In genomic region chr11:98323933-98324332, GRCm38 (mm10) we compare ENCODE assay signal across 8 mouse cellular contexts. TPM values are rescaled to one million over a fixed set of nuclear protein-coding genes. Genes with fewer than 3 reads are reported as not detected.
DNase-seq lines count a peak whose midpoint lies in the region; ATAC-seq and TF ChIP-seq lines count a peak whose summit lies in the region.

No protein-coding gene starts in this region.

- peak overlapping the region; percentile 84 for H3K9ac ChIP-seq in forebrain, postnatal 0 days
- H3K9ac ChIP-seq in neural tube, embryonic 14.5 days (replicated peaks; ENCODE audit: low read depth, low read length), result no peak overlapping the region
- no peak overlapping the region for H3K9ac ChIP-seq in intestine, embryonic 16.5 days (ENCODE audit: low read depth, low read length)

- H3K36me3 ChIP-seq in forebrain, postnatal 0 days (ENCODE audit: insufficient read depth), result peaks cover 9% of the 10 kb centered on the region
- no peaks in the 10 kb centered on the region for H3K36me3 ChIP-seq in neural tube, embryonic 14.5 days (ENCODE audit: control insufficient read depth, insufficient read depth, low read length)
- H3K36me3 ChIP-seq in intestine, embryonic 16.5 days (ENCODE audit: control insufficient read depth, insufficient read depth, low read length), result no peaks in the 10 kb centered on the region

- 2% methylated on average over 9 of the region's 9 CpGs for WGBS in lung, adult 2 months
- WGBS in forebrain, postnatal 0 days, result 0% methylated on average over 9 of the region's 9 CpGs
- WGBS in neural tube, embryonic 14.5 days, result 2% methylated on average over 9 of the region's 9 CpGs
- 2% methylated on average over 9 of the region's 9 CpGs for WGBS in intestine, embryonic 16.5 days

- peaks cover 27% of the 10 kb centered on the region for H3K27me3 ChIP-seq in forebrain, postnatal 0 days (ENCODE audit: insufficient read depth, low read length)
- H3K27me3 ChIP-seq in neural tube, embryonic 14.5 days (ENCODE audit: control insufficient read depth, insufficient read depth, low read length), result peaks cover 51% of the 10 kb centered on the region
- H3K27me3 ChIP-seq in intestine, embryonic 16.5 days (replicated peaks; ENCODE audit: control insufficient read depth, insufficient read depth, low read length), result peaks cover 95% of the 10 kb centered on the region

- no peak overlapping the region for H3K4me3 ChIP-seq in lung, adult 2 months (replicated peaks; ENCODE audit: extremely low read depth, low read depth, low read length)
- no peak overlapping the region for H3K4me3 ChIP-seq in forebrain, postnatal 0 days (ENCODE audit: low read depth, low read length)
- no peak overlapping the region for H3K4me3 ChIP-seq in neural tube, embryonic 14.5 days (ENCODE audit: low read depth, low read length)
- no peak overlapping the region for H3K4me3 ChIP-seq in intestine, embryonic 16.5 days (ENCODE audit: low read length)

- H3K9me3 ChIP-seq in forebrain, postnatal 0 days (ENCODE audit: low read length), result no peaks in the 10 kb centered on the region
- no peaks in the 10 kb centered on the region for H3K9me3 ChIP-seq in neural tube, embryonic 14.5 days (ENCODE audit: control insufficient read depth, low read length)
- H3K9me3 ChIP-seq in intestine, embryonic 16.5 days (ENCODE audit: control insufficient read depth, low read length), result no peaks in the 10 kb centered on the region

- no peak for TF ChIP-seq CTCF in lung, adult 2 months (IDR thresholded peaks at IDR 0.05; ENCODE audit: insufficient read depth, low read length)
- no peak for TF ChIP-seq CTCF in forebrain, postnatal 0 days (IDR thresholded peaks at IDR 0.05; ENCODE audit: low read depth)

- DNase-seq in adrenal gland, adult 2 months, result peak; percentile 43
- no peak for DNase-seq in adrenal gland, postnatal 4 days (ENCODE audit: low spot score in 2 of 2)
- peak; percentile 50 for DNase-seq in lung, postnatal 10 days
- DNase-seq in lung, adult 2 months, result no peak
- DNase-seq in forebrain, postnatal 0 days, result no peak
- DNase-seq in layer of hippocampus, adult 11-12 months (ENCODE audit: low spot score), result no peak

- peak overlapping the region; percentile 45 for H3K4me2 ChIP-seq in forebrain, postnatal 0 days (ENCODE audit: low read depth)
- H3K4me2 ChIP-seq in neural tube, embryonic 14.5 days (ENCODE audit: low read depth, low read length), result 0 out of 2 replicates have a peak overlapping the region, but pooled peaks have one; percentile 1
- no peak overlapping the region for H3K4me2 ChIP-seq in intestine, embryonic 16.5 days (ENCODE audit: low read depth, low read length)

- H3K4me1 ChIP-seq in lung, adult 2 months (ENCODE audit: control insufficient read depth, insufficient read depth, low read length), result peaks cover 7% of the 10 kb centered on the region; the same call in 1 of the 2 replicates
- peaks cover 18% of the 10 kb centered on the region; the same call in 1 of the 2 replicates for H3K4me1 ChIP-seq in forebrain, postnatal 0 days (ENCODE audit: insufficient read depth)
- 0 out of 2 replicates have a peak, but pooled peaks cover 8% of the 10 kb centered on the region for H3K4me1 ChIP-seq in neural tube, embryonic 14.5 days (ENCODE audit: control insufficient read depth, insufficient read depth, low read length)
- H3K4me1 ChIP-seq in intestine, embryonic 16.5 days (ENCODE audit: control insufficient read depth, insufficient read depth, low read length), result peaks cover 20% of the 10 kb centered on the region

- ATAC-seq in forebrain, postnatal 0 days, result no peak
- no peak for ATAC-seq in neural tube, embryonic 14.5 days (ENCODE audit: low read depth)
- no peak for ATAC-seq in intestine, embryonic 16.5 days

- peak overlapping the region; percentile 69 for H3K27ac ChIP-seq in forebrain, postnatal 0 days (ENCODE audit: low read depth, low read length)
- no peak overlapping the region for H3K27ac ChIP-seq in neural tube, embryonic 14.5 days (ENCODE audit: low read depth, low read length)
- no peak overlapping the region for H3K27ac ChIP-seq in intestine, embryonic 16.5 days (ENCODE audit: low read length)

- no peak for TF ChIP-seq POLR2A in lung, adult 2 months (IDR thresholded peaks at IDR 0.05; ENCODE audit: borderline replicate concordance, extremely low read depth, low read depth, low read length)

RNA-seq across cellular contexts. Expression of gene Neurod2, which starts 5.5 kb away (rescaled TPM):
- not detected for total RNA-seq in adrenal gland, adult 2 months (2021)
- not detected in 2 replicates for polyA plus RNA-seq in adrenal gland, adult 2 months (2012; rRNA removed)
- under 1 TPM in 1 of 2 experiments, not detected in 1; 0.34 TPM for total RNA-seq in adrenal gland, postnatal 4 days (2021)
- not detected in 2 replicates for polyA plus RNA-seq in lung, adult 2 months (2012; rRNA removed)
- 133 and 140 TPM in 2 replicates for total RNA-seq in forebrain, postnatal 0 days (2014; rRNA removed)
- 74.9 and 77.3 TPM in 2 replicates for polyA plus RNA-seq in forebrain, postnatal 0 days (2015; fragmentation: Nextera tagmentation; extraction: Ambion mirVana)
- polyA plus RNA-seq in neural tube, embryonic 14.5 days (2014; fragmentation: Nextera tagmentation; extraction: Ambion mirVana), result 25.3 and 25.5 TPM in 2 replicates
- polyA plus RNA-seq in intestine, embryonic 16.5 days (2015; fragmentation: Nextera tagmentation; extraction: Ambion mirVana), result 0.05 TPM in 1 of 2 replicates, not detected in the other

RNA-seq across cellular contexts. Expression of gene Ppp1r1b, which starts 24.3 kb away (rescaled TPM):
- under 1 TPM; 0.17 to 0.55 TPM for total RNA-seq in adrenal gland, adult 2 months (2021)
- polyA plus RNA-seq in adrenal gland, adult 2 months (2012; rRNA removed), result 0.22 and 0.37 TPM in 2 replicates
- 1 to 10 TPM; 1.3 to 1.9 TPM for total RNA-seq in adrenal gland, postnatal 4 days (2021)
- polyA plus RNA-seq in lung, adult 2 months (2012; rRNA removed), result 20.0 and 22.1 TPM in 2 replicates
- 19.4 and 32.5 TPM in 2 replicates for total RNA-seq in forebrain, postnatal 0 days (2014; rRNA removed)
- polyA plus RNA-seq in forebrain, postnatal 0 days (2015; fragmentation: Nextera tagmentation; extraction: Ambion mirVana), result 91.4 and 121 TPM in 2 replicates
- polyA plus RNA-seq in neural tube, embryonic 14.5 days (2014; fragmentation: Nextera tagmentation; extraction: Ambion mirVana), result 1.3 and 2.4 TPM in 2 replicates
- polyA plus RNA-seq in intestine, embryonic 16.5 days (2015; fragmentation: Nextera tagmentation; extraction: Ambion mirVana), result 91.7 and 92.3 TPM in 2 replicates

RNA-seq across cellular contexts. Expression of gene Stard3, which starts 34.2 kb away (rescaled TPM):
- 10 to 100 TPM; 20.8 to 23.5 TPM for total RNA-seq in adrenal gland, adult 2 months (2021)
- polyA plus RNA-seq in adrenal gland, adult 2 months (2012; rRNA removed), result 65.3 and 67.8 TPM in 2 replicates
- 10 to 100 TPM; 30.3 to 30.9 TPM for total RNA-seq in adrenal gland, postnatal 4 days (2021)
- polyA plus RNA-seq in lung, adult 2 months (2012; rRNA removed), result 131 and 143 TPM in 2 replicates
- total RNA-seq in forebrain, postnatal 0 days (2014; rRNA removed), result 36.2 and 39.4 TPM in 2 replicates
- polyA plus RNA-seq in forebrain, postnatal 0 days (2015; fragmentation: Nextera tagmentation; extraction: Ambion mirVana), result 31.6 and 32.2 TPM in 2 replicates
- 28.0 and 35.6 TPM in 2 replicates for polyA plus RNA-seq in neural tube, embryonic 14.5 days (2014; fragmentation: Nextera tagmentation; extraction: Ambion mirVana)
- 44.8 and 44.9 TPM in 2 replicates for polyA plus RNA-seq in intestine, embryonic 16.5 days (2015; fragmentation: Nextera tagmentation; extraction: Ambion mirVana)

RNA-seq across cellular contexts. Expression of gene Tcap, which starts 59.7 kb away (rescaled TPM):
- under 1 TPM; 0.31 to 0.32 TPM for total RNA-seq in adrenal gland, adult 2 months (2021)
- polyA plus RNA-seq in adrenal gland, adult 2 months (2012; rRNA removed), result 0.46 and 0.54 TPM in 2 replicates
- total RNA-seq in adrenal gland, postnatal 4 days (2021), result 10 to 100 TPM in 1 of 2 experiments, 1 to 10 TPM in 1; 8.6 to 16.7 TPM
- 73.7 and 136 TPM in 2 replicates for polyA plus RNA-seq in lung, adult 2 months (2012; rRNA removed)
- 0.23 TPM in 1 of 2 replicates, not detected in the other for total RNA-seq in forebrain, postnatal 0 days (2014; rRNA removed)
- polyA plus RNA-seq in forebrain, postnatal 0 days (2015; fragmentation: Nextera tagmentation; extraction: Ambion mirVana), result not detected in 2 replicates
- 0.29 and 0.39 TPM in 2 replicates for polyA plus RNA-seq in neural tube, embryonic 14.5 days (2014; fragmentation: Nextera tagmentation; extraction: Ambion mirVana)
- polyA plus RNA-seq in intestine, embryonic 16.5 days (2015; fragmentation: Nextera tagmentation; extraction: Ambion mirVana), result 0.28 TPM in 1 of 2 replicates, not detected in the other

Comparison
In these comparisons a context has a peak if more than half of its experiments do, and no peak if none do; other contexts are left out.
1. DNase-seq: peak in adrenal gland, adult 2 months (single experiment) and lung, postnatal 10 days (single experiment); none in adrenal gland, postnatal 4 days (0 of 2), lung, adult 2 months (single experiment), forebrain, postnatal 0 days (single experiment) and layer of hippocampus, adult 11-12 months (single experiment).
2. RNA of gene Neurod2, which starts 5.5 kb away (polyA plus RNA-seq): 74.9 to 77.3 TPM in forebrain, postnatal 0 days and 25.3 to 25.5 TPM in neural tube, embryonic 14.5 days; 0.05 TPM in intestine, embryonic 16.5 days, not detected in adrenal gland, adult 2 months and not detected in lung, adult 2 months; every median in the first group is over 10 times any median in the second.